Mouse (Mus musculus) heart, adult 8-10 months (tissue): Measurements from ENCODE around the gene Osmr. TPM values are rescaled to one million over a fixed set of nuclear protein-coding genes. Genes with fewer than 3 reads are reported as not detected.
"Not testable (repeated sequence)": the region's sequence is repeated elsewhere in the genome, so short reads cannot be mapped to it uniquely, and the experiment has no call there.

ENCODE experiments used
- DNase-seq: peaks from one replicate; pipeline ENCODE4 v3.0.0; 2022; ENCODE audit warnings: low spot score
- total RNA-seq, 4 experiments: library from RNA; stranded (reverse); gene quantifications; 2 replicates each; pipeline ENCODE4 v1.2.4; 2022

Gene Osmr
- total RNA-seq, 4 experiments from 2014 or later: 8.9 to 11.7 (median 9.3) TPM

DNA sequence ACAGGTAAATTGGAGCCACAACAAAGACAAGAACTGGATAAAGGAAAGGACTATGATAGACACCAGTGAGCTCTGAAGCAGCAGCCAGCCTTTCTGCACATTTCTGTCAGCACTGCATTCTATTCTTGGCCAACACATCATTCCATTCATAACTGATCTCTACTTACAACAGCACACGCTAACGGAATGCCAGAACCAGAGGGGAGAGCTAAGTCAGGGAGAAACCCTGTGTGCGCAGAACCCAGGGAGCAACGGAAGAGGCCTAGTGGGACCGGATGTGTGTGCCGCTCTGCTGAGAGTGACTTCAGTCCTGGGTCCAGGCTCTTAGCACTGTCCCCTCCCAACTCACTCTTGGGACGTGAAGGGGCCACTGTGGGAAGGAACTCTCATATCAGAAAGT is 13.2 kb downstream of the Osmr start:
- DNase-seq: peak; percentile 56

DNA sequence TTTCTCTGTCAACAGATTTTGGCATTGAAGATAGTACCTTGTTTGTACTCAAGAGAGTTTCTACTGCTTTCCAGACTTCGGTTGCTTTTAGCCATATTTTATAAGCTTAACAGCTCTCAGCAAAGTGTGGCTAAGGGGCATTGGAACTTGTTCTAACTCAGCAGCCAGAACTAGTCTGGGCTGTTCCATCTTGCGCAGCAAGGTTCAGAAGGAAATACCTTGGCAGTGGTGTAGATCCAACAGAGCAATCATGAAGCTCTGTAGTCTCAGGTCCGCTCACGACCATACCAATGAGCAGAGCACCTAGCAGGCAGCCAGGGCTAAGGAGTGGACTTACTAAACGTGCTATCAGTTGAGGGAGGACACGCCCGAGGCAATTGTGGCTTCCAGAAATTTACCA is 15.0 kb downstream of the Osmr start:
- no peak for DNase-seq

DNA sequence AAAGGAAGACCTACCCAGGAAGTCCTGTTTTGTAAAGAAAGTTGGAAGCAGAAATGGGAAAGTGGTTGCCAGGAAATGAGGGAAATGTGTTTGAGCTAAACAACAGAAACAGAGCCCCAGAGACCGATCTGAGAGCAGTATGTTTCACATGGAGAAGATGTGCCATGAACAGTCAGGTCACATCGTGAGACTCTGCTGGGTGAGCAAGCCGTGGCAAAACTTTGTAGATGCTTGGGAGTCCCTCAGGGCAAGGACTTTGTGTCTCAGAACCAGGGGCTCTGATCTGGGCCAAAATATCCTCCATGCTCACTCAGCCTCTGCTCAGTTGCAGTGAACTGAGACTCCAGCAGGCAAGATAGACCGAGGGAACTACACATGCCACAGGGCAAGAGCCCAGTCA is 15.9 kb downstream of the Osmr start:
- no peak for DNase-seq

DNA sequence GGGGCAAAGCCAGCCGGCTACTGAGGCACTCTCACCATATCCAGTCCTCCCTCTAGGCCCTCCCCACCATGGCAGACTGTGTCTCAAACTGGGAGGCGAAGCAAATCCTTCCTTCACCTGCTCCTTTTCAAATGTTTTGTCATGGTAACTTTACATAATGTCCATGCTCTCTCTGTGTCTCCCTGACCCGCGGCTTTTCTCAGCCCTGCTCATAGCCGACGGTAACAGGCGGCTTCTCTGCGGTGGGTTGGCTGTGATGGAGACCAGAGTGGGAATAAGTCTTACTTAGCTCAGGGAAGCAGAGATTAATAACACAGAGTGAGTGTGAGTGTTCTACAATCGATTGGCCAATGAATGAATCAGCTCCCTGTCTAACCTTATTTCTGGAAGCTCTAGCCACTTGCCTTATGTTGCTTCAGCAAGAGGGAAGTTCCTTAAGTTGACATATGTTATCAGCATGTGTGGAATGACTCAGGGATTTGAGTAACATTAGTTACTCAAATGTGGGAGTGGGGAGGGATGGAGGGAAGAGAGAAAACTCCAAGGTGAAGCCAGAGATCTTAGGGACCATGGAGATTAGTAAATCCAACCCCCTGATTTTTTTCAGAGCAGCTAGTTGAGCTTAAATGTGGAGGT is 17.4 kb downstream of the Osmr start:
- no peak for DNase-seq

DNA sequence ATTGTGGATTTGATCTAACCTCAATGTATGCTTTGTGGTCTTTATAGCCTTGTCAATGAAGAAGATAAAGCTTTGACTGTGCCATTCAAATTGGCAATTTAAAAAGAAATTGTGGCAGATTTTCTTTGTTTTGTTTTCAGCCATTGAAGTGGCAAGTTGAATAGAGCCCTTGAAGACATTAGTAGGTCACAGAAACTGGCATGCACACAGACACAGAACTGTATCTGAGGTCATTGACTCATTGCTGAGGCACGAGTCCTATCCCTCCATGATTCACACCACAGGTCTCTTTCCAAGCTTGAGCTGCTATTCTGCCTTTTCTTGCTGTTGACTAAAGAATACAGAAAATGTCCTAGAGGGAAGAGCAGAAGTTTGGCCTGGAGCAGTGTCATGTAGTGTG is 24.9 kb downstream of the Osmr start:
- peak; percentile 30 for DNase-seq

DNA sequence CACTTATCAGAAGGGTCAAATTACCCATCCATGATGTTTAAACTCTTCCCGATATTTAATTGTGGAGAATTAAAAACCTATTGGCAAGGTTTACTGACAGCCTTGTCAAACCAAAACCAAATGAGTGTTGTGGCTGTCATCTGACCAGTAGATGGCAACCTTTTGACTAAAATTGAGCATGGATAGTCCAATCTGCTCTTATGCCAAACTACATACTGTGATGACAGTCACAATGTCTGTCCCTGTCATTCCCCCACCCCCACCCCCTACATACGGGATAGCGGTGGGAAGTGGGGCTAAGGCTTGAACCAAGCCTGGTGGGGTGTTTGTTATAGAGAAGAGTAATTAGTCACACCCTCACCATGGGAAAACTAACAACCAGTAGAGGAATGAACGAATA is 34.6 kb downstream of the Osmr start:
- DNase-seq: peak; percentile 55

DNA sequence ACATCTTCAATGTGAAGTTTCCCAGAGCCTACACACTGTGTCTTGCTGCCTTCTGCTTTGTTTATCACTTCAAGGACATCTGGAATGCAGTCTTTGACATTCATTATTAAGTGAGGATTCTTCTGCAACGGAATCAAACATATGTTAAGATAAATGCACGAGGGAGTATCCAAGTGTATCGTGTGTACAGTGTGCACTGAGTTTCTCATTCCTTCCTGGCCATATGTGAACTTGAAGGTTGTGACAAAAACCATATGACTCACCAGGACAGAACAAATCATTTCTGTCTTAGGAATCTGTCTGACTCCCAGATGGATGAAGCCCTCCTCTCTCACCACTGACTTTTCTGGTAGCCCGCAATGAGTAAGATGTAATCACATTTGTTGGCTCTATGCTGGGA is 59.0 kb downstream of the Osmr start:
- no peak for DNase-seq

DNA sequence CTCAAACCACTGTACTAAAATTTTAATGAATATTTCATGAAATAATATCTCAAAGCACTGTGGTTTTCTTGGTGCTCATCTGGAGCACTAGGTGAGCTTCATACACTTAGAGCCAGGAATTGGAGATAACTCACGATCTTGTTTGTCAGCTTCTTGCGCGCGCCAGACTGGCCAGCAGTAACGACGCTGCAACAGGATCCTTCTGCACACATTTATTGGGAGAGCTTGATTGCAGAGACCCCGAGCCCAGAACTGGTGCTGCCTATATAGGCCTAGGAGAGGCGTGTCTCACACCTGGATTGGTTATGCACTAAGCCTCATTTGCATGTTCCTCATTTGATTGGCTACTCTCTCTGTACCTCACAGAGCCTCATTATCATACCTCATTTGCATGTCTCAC is 73.6 kb downstream of the Osmr start:
- DNase-seq: not testable (repeated sequence)

DNA sequence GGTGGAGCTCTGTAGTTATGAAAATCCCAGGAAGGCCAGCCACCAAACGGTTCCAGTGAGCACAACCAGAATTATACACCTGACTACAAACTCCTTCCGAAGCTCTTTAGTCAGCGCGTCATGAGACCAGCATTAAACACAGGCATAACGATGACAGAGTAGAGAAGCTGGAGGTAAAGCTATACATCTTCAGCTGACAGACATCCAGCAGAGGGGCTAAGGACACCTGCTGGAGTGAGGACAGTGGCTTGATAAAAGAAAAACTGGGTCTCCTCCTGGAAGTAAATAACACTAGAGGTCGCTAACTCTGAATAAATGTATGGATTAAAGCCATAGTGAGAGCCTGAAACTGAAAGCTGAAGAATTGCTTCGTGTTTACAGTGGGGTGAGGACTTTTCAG is 81.9 kb downstream of the Osmr start:
- DNase-seq: no peak

DNA sequence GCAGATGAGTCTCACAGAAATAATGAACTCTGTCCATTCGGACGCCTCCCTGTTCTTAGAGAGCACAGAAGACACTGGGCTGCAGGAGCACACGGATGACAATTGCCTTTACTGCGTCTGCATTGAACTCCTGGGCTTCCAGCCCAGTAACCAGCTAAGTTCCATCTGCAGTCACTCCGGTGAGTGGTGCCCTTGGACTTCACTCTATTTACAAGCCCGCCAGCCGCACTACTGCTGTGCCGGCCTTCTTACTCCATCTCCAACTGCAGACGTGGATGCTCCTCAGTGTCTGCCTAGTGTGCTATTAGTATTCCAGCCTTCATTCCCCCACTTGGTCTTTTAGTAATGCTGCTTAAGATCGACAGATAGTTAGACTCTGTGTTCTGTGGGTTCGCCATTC is 83.1 kb downstream of the Osmr start:
- no peak for DNase-seq

DNA sequence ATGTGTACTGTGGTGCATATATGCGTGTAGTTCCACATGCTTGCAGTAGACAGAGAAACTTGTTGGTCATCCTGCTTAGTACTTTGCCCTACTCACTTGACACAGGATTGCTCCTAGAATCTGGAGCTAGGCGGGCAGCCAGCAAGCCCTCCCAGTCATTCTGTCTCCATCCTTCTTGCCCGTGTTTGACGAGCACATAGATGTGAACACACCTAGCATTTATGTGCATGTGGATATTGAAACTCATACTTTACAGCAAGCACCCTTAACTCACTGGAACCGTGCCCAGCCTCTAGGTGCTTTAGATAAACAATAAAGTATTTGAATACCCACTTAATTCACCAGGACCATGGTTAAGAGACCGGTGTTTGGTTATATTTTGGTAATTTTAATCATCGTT is 84.8 kb downstream of the Osmr start:
- DNase-seq: no peak

DNA sequence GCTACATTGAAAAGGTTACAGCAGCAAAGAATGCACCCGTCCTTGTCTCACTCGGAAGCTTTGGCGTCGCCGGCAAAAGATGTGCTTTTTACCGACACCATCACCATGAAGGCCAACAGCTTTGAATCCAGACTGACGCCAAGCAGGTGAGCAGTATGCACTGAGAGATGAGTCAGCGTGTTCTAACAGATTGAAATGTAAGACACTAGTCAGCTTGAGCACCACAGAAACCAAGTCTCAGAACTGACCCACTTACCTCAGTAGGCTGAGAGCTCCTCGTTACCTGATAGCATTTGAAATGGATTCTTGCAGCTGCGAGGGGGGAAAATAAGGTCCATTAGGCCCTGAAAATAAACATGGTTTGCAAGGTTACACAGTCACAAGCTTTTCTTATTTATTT is 87.5 kb downstream of the Osmr start:
- no peak for DNase-seq

DNA sequence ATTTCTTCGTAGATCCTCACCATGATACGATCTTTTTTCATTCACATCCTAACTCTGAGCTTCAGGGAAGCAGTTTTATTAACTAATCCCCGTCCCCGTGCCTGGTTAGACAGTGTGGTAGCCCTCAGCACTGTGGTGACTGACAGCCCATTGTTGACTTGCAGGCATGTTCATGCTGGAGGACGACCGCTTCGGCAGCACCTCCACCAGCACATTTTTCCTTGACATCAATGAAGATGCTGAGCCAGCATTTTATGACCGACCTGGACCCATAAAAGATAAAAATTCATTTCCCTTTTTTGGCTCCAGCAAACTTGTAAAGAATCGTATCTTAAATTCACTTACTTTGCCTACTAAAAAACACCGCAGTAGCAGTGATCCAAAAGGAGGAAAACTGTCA is 88.6 kb downstream of the Osmr start:
- DNase-seq: no peak

DNA sequence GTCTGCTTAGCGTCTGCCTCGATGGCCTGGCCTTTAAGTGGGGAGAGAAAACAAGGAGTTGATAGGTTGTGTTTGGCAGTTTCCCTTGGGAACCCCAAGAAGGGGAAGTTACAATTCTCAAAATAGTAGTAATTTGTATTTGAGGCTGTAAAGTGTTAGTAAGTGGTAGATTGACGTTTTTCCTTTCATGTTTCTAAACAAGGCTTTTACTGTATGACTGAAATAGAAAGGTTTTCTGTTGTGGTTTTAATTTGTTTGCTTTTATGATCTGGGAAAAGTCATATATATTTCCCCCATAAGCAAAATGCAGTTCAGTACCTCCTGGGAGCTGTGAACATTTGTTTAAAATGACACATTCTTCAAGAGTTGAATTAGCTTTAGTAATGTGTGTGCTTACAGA is 102.5 kb downstream of the Osmr start:
- DNase-seq: no peak

Other genes with a start within 250 kb of the Osmr start
- 10 to 100 TPM; 10.3 to 12.8 (median 11.7) TPM for gene Rictor, start 166.6 kb downstream of the Osmr start, total RNA-seq
- 10 to 100 TPM; 51.5 to 61.6 (median 57.9) TPM for gene Lifr, start 215.6 kb upstream of the Osmr start, total RNA-seq